Mouse (Mus musculus) C2C12 (cell line): ENCODE data around the gene Pagr1b.

Experiments used
- CEBPB ChIP-seq: IDR thresholded peaks from one replicate; pipeline ENCODE4 v1.6.1; 2011; ENCODE audit warnings: low read depth, mild to moderate bottlenecking, control low read depth, moderate library complexity
- CTCF ChIP-seq: IDR thresholded peaks from one replicate; pipeline ENCODE4 v1.5.1; 2011; ENCODE audit not compliant: control insufficient read depth, insufficient read depth, insufficient read length
- MAX ChIP-seq: IDR thresholded peaks from one replicate; pipeline ENCODE4 v1.6.1; 2011; ENCODE audit warnings: mild to moderate bottlenecking, control low read depth
- USF1 ChIP-seq: IDR thresholded peaks from one replicate; pipeline ENCODE4 v1.6.1; 2011; ENCODE audit warnings: low read depth, mild to moderate bottlenecking, control low read depth, moderate library complexity

GRCm38 (mm10) chr7:126978841-126979240 lies 37.4 kb downstream of the Pagr1b start:
- TF ChIP-seq CTCF (no peak), CEBPB (no peak), MAX (no peak), USF1 (no peak)
